Mouse (Mus musculus): ENCODE measurements around the gene Ckap2l.

Gene Ckap2l

GRCm38 (mm10) chr2:129263073-129263472 lies 33.9 kb downstream of the Ckap2l start:
- no peak for DNase-seq (ENCODE audit: low spot score)

GRCm38 (mm10) chr2:129261151-129261794 lies 35.7 kb downstream of the Ckap2l start:
- no peak for DNase-seq (ENCODE audit: low spot score)

- DNase-seq (ENCODE audit: low spot score): no peak
Observed at GRCm38 (mm10) chr2:129260646-129261045, 36.4 kb downstream of the Ckap2l start.

- DNase-seq (ENCODE audit: low spot score): peak; percentile 86
Observed at GRCm38 (mm10) chr2:129258475-129259211, 38.4 kb downstream of the Ckap2l start.

GRCm38 (mm10) chr2:129258056-129258455 lies 39.0 kb downstream of the Ckap2l start:
- DNase-seq (ENCODE audit: low spot score): no peak

- no peak for DNase-seq (ENCODE audit: low spot score)
Observed at GRCm38 (mm10) chr2:129256006-129256405, 41.0 kb downstream of the Ckap2l start.

GRCm38 (mm10) chr2:129254076-129254475 lies 42.9 kb downstream of the Ckap2l start:
- DNase-seq (ENCODE audit: low spot score): no peak

GRCm38 (mm10) chr2:129253631-129253970 lies 43.4 kb downstream of the Ckap2l start:
- no peak for DNase-seq (ENCODE audit: low spot score)

GRCm38 (mm10) chr2:129252836-129253630 lies 44.0 kb downstream of the Ckap2l start:
- DNase-seq (ENCODE audit: low spot score): no peak

GRCm38 (mm10) chr2:129249321-129249720 lies 47.7 kb downstream of the Ckap2l start:
- no peak for DNase-seq (ENCODE audit: low spot score)

- no peak for DNase-seq (ENCODE audit: low spot score)
Observed at GRCm38 (mm10) chr2:129247707-129248121, 49.3 kb downstream of the Ckap2l start.

GRCm38 (mm10) chr2:129246924-129247323 lies 50.1 kb downstream of the Ckap2l start:
- DNase-seq (ENCODE audit: low spot score): no peak

GRCm38 (mm10) chr2:129246436-129246835 lies 50.6 kb downstream of the Ckap2l start:
- DNase-seq (ENCODE audit: low spot score): no peak

- DNase-seq (ENCODE audit: low spot score): no peak
Observed at GRCm38 (mm10) chr2:129245618-129246017, 51.4 kb downstream of the Ckap2l start.

- no peak for DNase-seq (ENCODE audit: low spot score)
Observed at GRCm38 (mm10) chr2:129244446-129245120, 52.4 kb downstream of the Ckap2l start.

GRCm38 (mm10) chr2:129243786-129244185 lies 53.2 kb downstream of the Ckap2l start:
- DNase-seq (ENCODE audit: low spot score): no peak

- DNase-seq (ENCODE audit: low spot score): no peak
Observed at GRCm38 (mm10) chr2:129243005-129243404, 54.0 kb downstream of the Ckap2l start.

- DNase-seq (ENCODE audit: low spot score): no peak
Observed at GRCm38 (mm10) chr2:129241845-129242833, 54.9 kb downstream of the Ckap2l start.

GRCm38 (mm10) chr2:129240726-129241432 lies 56.1 kb downstream of the Ckap2l start:
- no peak for DNase-seq (ENCODE audit: low spot score)

- no peak for DNase-seq (ENCODE audit: low spot score)
Observed at GRCm38 (mm10) chr2:129236526-129236925, 60.5 kb downstream of the Ckap2l start.
